23 mouse cellular contexts compared by ENCODE assay signal in the genomic region with DNA sequence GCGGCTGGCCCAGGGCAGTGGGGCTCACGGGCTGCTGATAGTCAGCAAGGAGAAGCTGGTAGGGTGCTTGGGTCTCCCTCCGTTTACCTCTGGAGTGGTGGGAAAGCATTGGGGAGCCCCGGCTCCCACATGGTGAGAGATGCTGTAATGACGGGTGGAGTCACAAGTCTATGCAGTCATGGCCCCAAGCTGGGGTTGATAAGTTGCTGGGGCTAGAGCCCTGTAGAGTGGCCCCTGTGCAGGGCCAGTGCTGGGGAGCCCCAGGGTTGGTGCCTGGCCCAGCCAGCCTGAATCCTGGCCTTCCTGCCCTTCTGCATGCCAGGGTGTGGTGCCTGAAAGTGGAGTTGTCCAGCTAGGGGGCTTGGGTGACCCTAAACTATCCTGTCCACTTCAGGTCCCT. TPM values are rescaled to one million over a fixed set of nuclear protein-coding genes. Genes with fewer than 3 reads are reported as not detected.
A peak's percentile ranks its signal among the peaks of the same experiment; 100 is the strongest.
DNase-seq lines count a peak whose midpoint lies in the region; ATAC-seq and TF ChIP-seq lines count a peak whose summit lies in the region.
"Had no signal": no experiment of that assay in that cellular context is flagged by ENCODE, and none has a peak within 500 bp of the region (broad histone marks: within the 10 kb centered on the region; RNA-seq: fewer than 3 reads in every experiment).

No protein-coding gene starts in this region.

- no peak overlapping the region for H3K4me2 ChIP-seq in forebrain, postnatal 0 days (ENCODE audit: low read depth)
- H3K4me2 ChIP-seq in liver, embryonic 11.5 days = 0 out of 2 replicates have a peak overlapping the region, but pooled peaks have one; percentile 2
- H3K4me2 ChIP-seq in liver, embryonic 15.5 days = peak overlapping the region; percentile 55
- H3K4me2 ChIP-seq: embryonic facial prominence, embryonic 13.5 days; forebrain, embryonic 15.5 days; heart, embryonic 11.5 days; hindbrain, embryonic 14.5 days; intestine, embryonic 15.5 days had no signal

- no peaks in the 10 kb centered on the region for H3K27me3 ChIP-seq in forebrain, embryonic 10.5 days (ENCODE audit: poor library complexity, severe bottlenecking)
- H3K27me3 ChIP-seq in forebrain, postnatal 0 days (ENCODE audit: insufficient read depth, low read length) = no peaks in the 10 kb centered on the region
- H3K27me3 ChIP-seq in liver, embryonic 11.5 days (replicated peaks; ENCODE audit: control insufficient read depth, insufficient read depth, low read length) = no peaks in the 10 kb centered on the region
- no peaks in the 10 kb centered on the region for H3K27me3 ChIP-seq in liver, embryonic 15.5 days
- H3K27me3 ChIP-seq: embryonic facial prominence, embryonic 13.5 days; forebrain, embryonic 15.5 days; intestine, embryonic 15.5 days had no signal

- H3K4me3 ChIP-seq in forebrain, embryonic 10.5 days = 0 out of 2 replicates have a peak overlapping the region, but pooled peaks have one; percentile 3
- H3K4me3 ChIP-seq in forebrain, postnatal 0 days (ENCODE audit: low read depth, low read length) = no peak overlapping the region
- no peak overlapping the region for H3K4me3 ChIP-seq in bone marrow, adult 2 months (replicated peaks; ENCODE audit: control insufficient read depth, low read depth, low read length)
- no peak overlapping the region for H3K4me3 ChIP-seq in liver, embryonic 11.5 days (ENCODE audit: low read depth, low read length)
- H3K4me3 ChIP-seq in liver, embryonic 15.5 days (replicated peaks) = peak overlapping the region; percentile 20
- H3K4me3 ChIP-seq: embryonic facial prominence, embryonic 13.5 days; forebrain, embryonic 15.5 days; hindbrain, embryonic 10.5 days; intestine, embryonic 15.5 days had no signal

- H3K9me3 ChIP-seq in forebrain, embryonic 10.5 days = no peaks in the 10 kb centered on the region
- H3K9me3 ChIP-seq in forebrain, postnatal 0 days (ENCODE audit: low read length) = no peaks in the 10 kb centered on the region
- no peaks in the 10 kb centered on the region for H3K9me3 ChIP-seq in liver, embryonic 11.5 days (ENCODE audit: control insufficient read depth, low read length)
- no peaks in the 10 kb centered on the region for H3K9me3 ChIP-seq in liver, embryonic 15.5 days (replicated peaks)
- H3K9me3 ChIP-seq: embryonic facial prominence, embryonic 13.5 days; forebrain, embryonic 15.5 days; hindbrain, embryonic 10.5 days; intestine, embryonic 15.5 days had no signal

- TF ChIP-seq CTCF in forebrain, postnatal 0 days (IDR thresholded peaks at IDR 0.05; ENCODE audit: low read depth) = no peak
- no peak for TF ChIP-seq CTCF in bone marrow, adult 2 months (IDR thresholded peaks at IDR 0.05; ENCODE audit: control insufficient read depth, insufficient read depth, low read length)

- H3K9ac ChIP-seq in forebrain, postnatal 0 days = no peak overlapping the region
- 0 out of 2 replicates have a peak overlapping the region, but pooled peaks have one; percentile 27 for H3K9ac ChIP-seq in liver, embryonic 11.5 days (ENCODE audit: low read depth, low read length)
- H3K9ac ChIP-seq in liver, embryonic 15.5 days = peak overlapping the region; percentile 50; the same call in 1 of the 2 replicates
- H3K9ac ChIP-seq: embryonic facial prominence, embryonic 13.5 days; forebrain, embryonic 15.5 days; hindbrain, embryonic 14.5 days; intestine, embryonic 15.5 days had no signal

- H3K4me1 ChIP-seq in forebrain, embryonic 10.5 days = peaks cover 11% of the 10 kb centered on the region
- H3K4me1 ChIP-seq in forebrain, postnatal 0 days (ENCODE audit: insufficient read depth) = no peaks in the 10 kb centered on the region
- H3K4me1 ChIP-seq in bone marrow, adult 2 months (ENCODE audit: control insufficient read depth, insufficient read depth, low read length) = peaks cover 4% of the 10 kb centered on the region; the same call in 1 of the 2 replicates
- H3K4me1 ChIP-seq in liver, embryonic 11.5 days (replicated peaks; ENCODE audit: control insufficient read depth, insufficient read depth, low read length) = peaks cover 38% of the 10 kb centered on the region
- peaks cover 71% of the 10 kb centered on the region for H3K4me1 ChIP-seq in liver, embryonic 15.5 days (replicated peaks)

- no peak for DNase-seq in forebrain, embryonic 10.5 days (ENCODE audit: extremely low spot score, low spot score)
- no peak for DNase-seq in forebrain, postnatal 0 days
- no peak for DNase-seq in liver, embryonic 11.5 days (ENCODE audit: low spot score)
- no peak for DNase-seq in yolk sac, embryonic 10.5 days (ENCODE audit: low spot score)
- DNase-seq in left cerebral cortex, postnatal 10 days (ENCODE audit: extremely low spot score in 1 of 2, low spot score in 2 of 2) = no peak
- DNase-seq: adrenal gland, postnatal 14 days; cerebellum, adult 9-10 months; cerebellum, postnatal 36 days; gastrocnemius, postnatal 14 days had no signal

- no peak overlapping the region for H3K27ac ChIP-seq in forebrain, embryonic 10.5 days
- no peak overlapping the region for H3K27ac ChIP-seq in forebrain, postnatal 0 days (ENCODE audit: low read depth, low read length)
- H3K27ac ChIP-seq in bone marrow, adult 2 months (ENCODE audit: control insufficient read depth, insufficient read depth, low read depth, low read length, poor library complexity) = peak overlapping the region; percentile 34; the same call in 1 of the 2 replicates
- peak overlapping the region; percentile 67 for H3K27ac ChIP-seq in liver, embryonic 11.5 days (ENCODE audit: low read depth, low read length)
- peak overlapping the region; percentile 90 for H3K27ac ChIP-seq in liver, embryonic 15.5 days (replicated peaks)
- H3K27ac ChIP-seq: embryonic facial prominence, embryonic 13.5 days; forebrain, embryonic 15.5 days; hindbrain, embryonic 10.5 days; hindbrain, embryonic 14.5 days; intestine, embryonic 15.5 days had no signal

- WGBS in forebrain, embryonic 10.5 days = 87% methylated on average over 5 of the region's 5 CpGs
- WGBS in forebrain, postnatal 0 days = 93% methylated on average over 5 of the region's 5 CpGs
- 91% methylated on average over 5 of the region's 5 CpGs for WGBS in bone marrow, adult 2 months
- 73% methylated on average over 5 of the region's 5 CpGs for WGBS in liver, embryonic 11.5 days
- 65% methylated on average over 5 of the region's 5 CpGs for WGBS in liver, embryonic 15.5 days (ENCODE audit: insufficient replicate concordance)

- intact Hi-C loops in left cerebral cortex, postnatal 10 days (cut with DNase I) = no loop called here

- TF ChIP-seq POLR2A in bone marrow, adult 2 months (IDR thresholded peaks at IDR 0.05; ENCODE audit: borderline replicate concordance, control insufficient read depth, low read depth, low read length) = no peak

- peaks cover 63% of the 10 kb centered on the region for H3K36me3 ChIP-seq in forebrain, embryonic 10.5 days (replicated peaks)
- peaks cover 56% of the 10 kb centered on the region for H3K36me3 ChIP-seq in forebrain, postnatal 0 days (ENCODE audit: insufficient read depth)
- peaks cover 35% of the 10 kb centered on the region; the same call in 1 of the 2 replicates for H3K36me3 ChIP-seq in liver, embryonic 11.5 days (ENCODE audit: control insufficient read depth, insufficient read depth, low read length)
- peaks cover 70% of the 10 kb centered on the region for H3K36me3 ChIP-seq in liver, embryonic 15.5 days (replicated peaks)

- ATAC-seq in forebrain, postnatal 0 days = no peak
- ATAC-seq in liver, embryonic 11.5 days (replicated peaks; ENCODE audit: low FRiP score) = peak; percentile 40; the same call in 1 of the 2 replicates
- peak; percentile 19; the same call in 1 of the 2 replicates for ATAC-seq in liver, embryonic 15.5 days (ENCODE audit: insufficient read depth)
- no peak for ATAC-seq in granulocyte monocyte progenitor cell, adult 5-6 weeks (replicated peaks; ENCODE audit: poor library complexity, severe bottlenecking)
- ATAC-seq: forebrain, embryonic 15.5 days; intestine, embryonic 15.5 days had no signal

RNA-seq across cellular contexts. Expression of gene Sppl2b, which starts 7.2 kb away (rescaled TPM):
- 43.9 and 44.9 TPM in 2 replicates for polyA plus RNA-seq in forebrain, embryonic 10.5 days (2016; fragmentation: Nextera tagmentation; extraction: Ambion mirVana)
- 79.2 and 90.3 TPM in 2 replicates for total RNA-seq in forebrain, postnatal 0 days (2014; rRNA removed)
- 64.6 and 74.4 TPM in 2 replicates for polyA plus RNA-seq in forebrain, postnatal 0 days (2015; fragmentation: Nextera tagmentation; extraction: Ambion mirVana)
- 68.6 and 109 TPM in 2 replicates for polyA plus RNA-seq in bone marrow, adult 2 months (2011; ENCODE audit: insufficient read depth, insufficient read length, low replicate concordance, missing spikeins)
- polyA plus RNA-seq in liver, embryonic 11.5 days (2014; fragmentation: Nextera tagmentation; extraction: Ambion mirVana) = 58.5 and 63.8 TPM in 2 replicates
- polyA plus RNA-seq in liver, embryonic 15.5 days (2015; fragmentation: Nextera tagmentation; extraction: Ambion mirVana) = 63.9 and 69.6 TPM in 2 replicates
- total RNA-seq in left cerebral cortex, postnatal 10 days (2021) = 10 to 100 TPM; 81.5 to 90.2 TPM
- total RNA-seq in granulocyte monocyte progenitor cell, adult 5-6 weeks (2014; fragmentation: Nextera tagmentation) = 15.2 and 20.9 TPM in 2 replicates
- total RNA-seq in granulocyte monocyte progenitor cell, adult 5-6 weeks (2017) = 12.2 and 14.1 TPM in 2 replicates

RNA-seq across cellular contexts. Expression of gene Lsm7, which starts 7.3 kb away (rescaled TPM):
- polyA plus RNA-seq in forebrain, embryonic 10.5 days (2016; fragmentation: Nextera tagmentation; extraction: Ambion mirVana) = 351 and 360 TPM in 2 replicates
- total RNA-seq in forebrain, postnatal 0 days (2014; rRNA removed) = 158 and 292 TPM in 2 replicates
- 306 and 392 TPM in 2 replicates for polyA plus RNA-seq in forebrain, postnatal 0 days (2015; fragmentation: Nextera tagmentation; extraction: Ambion mirVana)
- 114 and 136 TPM in 2 replicates for polyA plus RNA-seq in bone marrow, adult 2 months (2011; ENCODE audit: insufficient read depth, insufficient read length, low replicate concordance, missing spikeins)
- 403 and 453 TPM in 2 replicates for polyA plus RNA-seq in liver, embryonic 11.5 days (2014; fragmentation: Nextera tagmentation; extraction: Ambion mirVana)
- 115 TPM in 2 replicates for polyA plus RNA-seq in liver, embryonic 15.5 days (2015; fragmentation: Nextera tagmentation; extraction: Ambion mirVana)
- 10 to 100 TPM; 51.1 to 57.3 TPM for total RNA-seq in left cerebral cortex, postnatal 10 days (2021)
- 207 and 210 TPM in 2 replicates for total RNA-seq in granulocyte monocyte progenitor cell, adult 5-6 weeks (2014; fragmentation: Nextera tagmentation)
- 378 and 439 TPM in 2 replicates for total RNA-seq in granulocyte monocyte progenitor cell, adult 5-6 weeks (2017)

RNA-seq across cellular contexts. Expression of gene Tmprss9, which starts 9.3 kb away (rescaled TPM):
- 0.05 TPM in 1 of 2 replicates, not detected in the other for polyA plus RNA-seq in forebrain, embryonic 10.5 days (2016; fragmentation: Nextera tagmentation; extraction: Ambion mirVana)
- total RNA-seq in forebrain, postnatal 0 days (2014; rRNA removed) = 0.08 and 0.33 TPM in 2 replicates
- 0.18 and 0.22 TPM in 2 replicates for polyA plus RNA-seq in forebrain, postnatal 0 days (2015; fragmentation: Nextera tagmentation; extraction: Ambion mirVana)
- polyA plus RNA-seq in bone marrow, adult 2 months (2011; ENCODE audit: insufficient read depth, insufficient read length, low replicate concordance, missing spikeins) = not detected in 2 replicates
- not detected in 2 replicates for polyA plus RNA-seq in liver, embryonic 11.5 days (2014; fragmentation: Nextera tagmentation; extraction: Ambion mirVana)
- 0.05 TPM in 1 of 2 replicates, not detected in the other for polyA plus RNA-seq in liver, embryonic 15.5 days (2015; fragmentation: Nextera tagmentation; extraction: Ambion mirVana)
- total RNA-seq in left cerebral cortex, postnatal 10 days (2021) = under 1 TPM in 1 of 2 experiments, not detected in 1; 0.13 TPM
- not detected in 2 replicates for total RNA-seq in granulocyte monocyte progenitor cell, adult 5-6 weeks (2014; fragmentation: Nextera tagmentation)
- total RNA-seq in granulocyte monocyte progenitor cell, adult 5-6 weeks (2017) = not detected in 2 replicates
- total RNA-seq: adrenal gland, postnatal 14 days; gastrocnemius, adult 18-20 months; heart, postnatal 25 days had no signal
- polyA plus RNA-seq: embryonic facial prominence, embryonic 13.5 days; heart, embryonic 11.5 days; heart, embryonic 16.5 days had no signal

RNA-seq across cellular contexts. Expression of gene Lingo3, which starts 18.5 kb away (rescaled TPM):
- 1.5 and 2.0 TPM in 2 replicates for polyA plus RNA-seq in forebrain, embryonic 10.5 days (2016; fragmentation: Nextera tagmentation; extraction: Ambion mirVana)
- 23.3 and 23.7 TPM in 2 replicates for total RNA-seq in forebrain, postnatal 0 days (2014; rRNA removed)
- polyA plus RNA-seq in forebrain, postnatal 0 days (2015; fragmentation: Nextera tagmentation; extraction: Ambion mirVana) = 18.5 and 20.3 TPM in 2 replicates
- not detected in 2 replicates for polyA plus RNA-seq in bone marrow, adult 2 months (2011; ENCODE audit: insufficient read depth, insufficient read length, low replicate concordance, missing spikeins)
- polyA plus RNA-seq in liver, embryonic 11.5 days (2014; fragmentation: Nextera tagmentation; extraction: Ambion mirVana) = 0.05 TPM in 1 of 2 replicates, not detected in the other
- not detected in 2 replicates for polyA plus RNA-seq in liver, embryonic 15.5 days (2015; fragmentation: Nextera tagmentation; extraction: Ambion mirVana)
- total RNA-seq in left cerebral cortex, postnatal 10 days (2021) = 10 to 100 TPM; 25.4 to 30.9 TPM
- 0.21 TPM in 1 of 2 replicates, not detected in the other for total RNA-seq in granulocyte monocyte progenitor cell, adult 5-6 weeks (2014; fragmentation: Nextera tagmentation)
- 0.15 TPM in 1 of 2 replicates, not detected in the other for total RNA-seq in granulocyte monocyte progenitor cell, adult 5-6 weeks (2017)
- total RNA-seq: MEL had no signal
- polyA plus RNA-seq: gonadal fat pad, adult 2 months; heart, embryonic 11.5 days had no signal

RNA-seq across cellular contexts. Expression of gene Oaz1, which starts 35.8 kb away (rescaled TPM):
- 2,273 and 2,281 TPM in 2 replicates for polyA plus RNA-seq in forebrain, embryonic 10.5 days (2016; fragmentation: Nextera tagmentation; extraction: Ambion mirVana)
- total RNA-seq in forebrain, postnatal 0 days (2014; rRNA removed) = 1,019 and 1,040 TPM in 2 replicates
- polyA plus RNA-seq in forebrain, postnatal 0 days (2015; fragmentation: Nextera tagmentation; extraction: Ambion mirVana) = 1,146 and 1,244 TPM in 2 replicates
- polyA plus RNA-seq in bone marrow, adult 2 months (2011; ENCODE audit: insufficient read depth, insufficient read length, low replicate concordance, missing spikeins) = 672 and 986 TPM in 2 replicates
- 1,793 and 1,800 TPM in 2 replicates for polyA plus RNA-seq in liver, embryonic 11.5 days (2014; fragmentation: Nextera tagmentation; extraction: Ambion mirVana)
- 1,470 and 1,719 TPM in 2 replicates for polyA plus RNA-seq in liver, embryonic 15.5 days (2015; fragmentation: Nextera tagmentation; extraction: Ambion mirVana)
- 100 to 1,000 TPM; 414 to 433 TPM for total RNA-seq in left cerebral cortex, postnatal 10 days (2021)
- total RNA-seq in granulocyte monocyte progenitor cell, adult 5-6 weeks (2014; fragmentation: Nextera tagmentation) = 1,332 and 1,363 TPM in 2 replicates
- total RNA-seq in granulocyte monocyte progenitor cell, adult 5-6 weeks (2017) = 324 and 374 TPM in 2 replicates

Comparison
In these comparisons a context has a peak if more than half of its experiments do, and no peak if none do; other contexts are left out.
1. H3K4me3 ChIP-seq: peak in forebrain, embryonic 10.5 days (single experiment) and liver, embryonic 15.5 days (single experiment); none in forebrain, postnatal 0 days (single experiment), bone marrow, adult 2 months (single experiment) and liver, embryonic 11.5 days (single experiment).
2. H3K27ac ChIP-seq: peak in bone marrow, adult 2 months (single experiment), liver, embryonic 11.5 days (single experiment) and liver, embryonic 15.5 days (single experiment); none in forebrain, embryonic 10.5 days (single experiment) and forebrain, postnatal 0 days (single experiment).
3. ATAC-seq: peak in liver, embryonic 11.5 days (single experiment) and liver, embryonic 15.5 days (single experiment); none in forebrain, postnatal 0 days (single experiment) and granulocyte monocyte progenitor cell, adult 5-6 weeks (single experiment).